Mouse (Mus musculus): Measurements from ENCODE around the gene Ppard. TPM values are rescaled to one million over a fixed set of nuclear protein-coding genes. Genes with fewer than 3 reads are reported as not detected.

The Ppard gene
- polyA plus RNA-seq, 1 experiment from 2014 or later = 2.7 TPM

- WGBS = 83% methylated on average over 18 of the region's 18 CpGs
- H3K27me3 ChIP-seq (ENCODE audit: control insufficient read depth, insufficient read depth, low read length) = no peaks in the 10 kb centered on the region
- DNase-seq (ENCODE audit: low spot score) (no peak), ATAC-seq (ENCODE audit: insufficient number of reproducible peaks, low FRiP score, low TSS enrichment, low read depth) (no peak)
- H3K4me3 ChIP-seq (ENCODE audit: low read depth, low read length) = no peak overlapping the region
- no peak overlapping the region for H3K27ac ChIP-seq (replicated peaks; ENCODE audit: low read depth, low read length)
- no peaks in the 10 kb centered on the region; the same call in 1 of the 2 replicates for H3K36me3 ChIP-seq (ENCODE audit: control insufficient read depth, insufficient read depth, low read length)
- no peaks in the 10 kb centered on the region for H3K9me3 ChIP-seq (ENCODE audit: control insufficient read depth, low read length)
- H3K4me2 ChIP-seq (ENCODE audit: low read depth, severe bottlenecking) = no peak overlapping the region
- no peak overlapping the region for H3K9ac ChIP-seq (ENCODE audit: low read length)
- peaks cover 11% of the 10 kb centered on the region for H3K4me1 ChIP-seq (ENCODE audit: control insufficient read depth, insufficient read depth, low read length)
Observed at GRCm38 (mm10) chr17:28231026-28231736, 1.3 kb upstream of the Ppard start.

- Histone ChIP-seq H3K4me3 (ENCODE audit: low read depth, low read length) (peak overlapping the region; percentile 86), H3K36me3 (ENCODE audit: control insufficient read depth, insufficient read depth, low read length) (no peaks in the 10 kb centered on the region; the same call in 1 of the 2 replicates), H3K27me3 (ENCODE audit: control insufficient read depth, insufficient read depth, low read length) (no peaks in the 10 kb centered on the region), H3K9ac (ENCODE audit: low read length) (peak overlapping the region; percentile 88), H3K9me3 (ENCODE audit: control insufficient read depth, low read length) (no peaks in the 10 kb centered on the region), H3K4me1 (ENCODE audit: control insufficient read depth, insufficient read depth, low read length) (peaks cover 9% of the 10 kb centered on the region), H3K4me2 (ENCODE audit: low read depth, severe bottlenecking) (peak overlapping the region; percentile 67), H3K27ac (replicated peaks; ENCODE audit: low read depth, low read length) (peak overlapping the region; percentile 59; the same call in 1 of the 2 replicates)
- 6% methylated on average over 17 of the region's 17 CpGs for WGBS
- no peak for DNase-seq (ENCODE audit: low spot score)
- no peak for ATAC-seq (ENCODE audit: insufficient number of reproducible peaks, low FRiP score, low TSS enrichment, low read depth)
Observed at GRCm38 (mm10) chr17:28233091-28233731, 711 bp downstream of the Ppard start.

DNA sequence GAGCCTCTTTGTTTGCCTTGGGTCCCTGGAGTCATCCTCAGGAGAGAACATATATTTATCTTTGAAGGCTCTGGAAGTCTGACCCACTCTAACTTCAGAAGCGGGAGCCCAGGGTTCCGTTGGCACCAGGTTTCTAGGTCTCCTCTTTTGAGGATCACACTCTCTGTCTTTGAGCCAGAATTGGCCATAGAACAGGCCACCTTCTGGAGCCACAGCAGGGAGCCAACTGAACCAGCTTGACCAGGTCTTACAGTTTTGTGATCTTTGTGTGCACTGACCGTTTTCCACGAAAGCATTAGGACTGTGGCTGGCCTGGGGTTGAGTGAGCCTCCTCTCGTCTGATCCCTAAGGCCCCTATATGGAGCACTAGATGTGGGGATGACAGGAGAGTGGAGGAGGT, 2.1 kb downstream of the Ppard start:
- ATAC-seq (ENCODE audit: insufficient number of reproducible peaks, low FRiP score, low TSS enrichment, low read depth) (no peak), DNase-seq (ENCODE audit: low spot score) (no peak)
- Histone ChIP-seq H3K4me3 (ENCODE audit: low read depth, low read length) (no peak overlapping the region), H3K27ac (replicated peaks; ENCODE audit: low read depth, low read length) (no peak overlapping the region), H3K36me3 (ENCODE audit: control insufficient read depth, insufficient read depth, low read length) (no peaks in the 10 kb centered on the region), H3K4me2 (ENCODE audit: low read depth, severe bottlenecking) (no peak overlapping the region), H3K4me1 (ENCODE audit: control insufficient read depth, insufficient read depth, low read length) (peaks cover 9% of the 10 kb centered on the region), H3K9ac (ENCODE audit: low read length) (no peak overlapping the region), H3K9me3 (ENCODE audit: control insufficient read depth, low read length) (no peaks in the 10 kb centered on the region), H3K27me3 (ENCODE audit: control insufficient read depth, insufficient read depth, low read length) (no peaks in the 10 kb centered on the region)
- 88% methylated on average over 5 of the region's 5 CpGs for WGBS

- Histone ChIP-seq H3K9ac (ENCODE audit: low read length) (no peak overlapping the region), H3K4me3 (ENCODE audit: low read depth, low read length) (no peak overlapping the region), H3K4me1 (ENCODE audit: control insufficient read depth, insufficient read depth, low read length) (peaks cover 9% of the 10 kb centered on the region), H3K27me3 (ENCODE audit: control insufficient read depth, insufficient read depth, low read length) (no peaks in the 10 kb centered on the region), H3K27ac (replicated peaks; ENCODE audit: low read depth, low read length) (no peak overlapping the region), H3K4me2 (ENCODE audit: low read depth, severe bottlenecking) (no peak overlapping the region; the same call in 1 of the 2 replicates), H3K36me3 (ENCODE audit: control insufficient read depth, insufficient read depth, low read length) (no peaks in the 10 kb centered on the region), H3K9me3 (ENCODE audit: control insufficient read depth, low read length) (no peaks in the 10 kb centered on the region)
- 89% methylated on average over 7 of the region's 7 CpGs for WGBS
- ATAC-seq (ENCODE audit: insufficient number of reproducible peaks, low FRiP score, low TSS enrichment, low read depth) (no peak), DNase-seq (ENCODE audit: low spot score) (no peak)
Observed at GRCm38 (mm10) chr17:28235982-28236635, 3.6 kb downstream of the Ppard start.

- Histone ChIP-seq H3K9ac (ENCODE audit: low read length) (no peak overlapping the region), H3K36me3 (ENCODE audit: control insufficient read depth, insufficient read depth, low read length) (no peaks in the 10 kb centered on the region), H3K27me3 (ENCODE audit: control insufficient read depth, insufficient read depth, low read length) (no peaks in the 10 kb centered on the region), H3K9me3 (ENCODE audit: control insufficient read depth, low read length) (no peaks in the 10 kb centered on the region), H3K27ac (replicated peaks; ENCODE audit: low read depth, low read length) (no peak overlapping the region), H3K4me2 (ENCODE audit: low read depth, severe bottlenecking) (no peak overlapping the region; the same call in 1 of the 2 replicates), H3K4me1 (ENCODE audit: control insufficient read depth, insufficient read depth, low read length) (peaks cover 9% of the 10 kb centered on the region), H3K4me3 (ENCODE audit: low read depth, low read length) (no peak overlapping the region)
- DNase-seq (ENCODE audit: low spot score) (no peak), ATAC-seq (ENCODE audit: insufficient number of reproducible peaks, low FRiP score, low TSS enrichment, low read depth) (no peak)
- WGBS = 92% methylated on average over 4 of the region's 4 CpGs
Observed at GRCm38 (mm10) chr17:28236636-28237015, 4.1 kb downstream of the Ppard start.

GRCm38 (mm10) chr17:28237362-28237761, 4.9 kb downstream of the Ppard start:
- WGBS = 85% methylated on average over 5 of the region's 5 CpGs
- no peak overlapping the region for H3K9ac ChIP-seq (ENCODE audit: low read length)
- no peaks in the 10 kb centered on the region for H3K9me3 ChIP-seq (ENCODE audit: control insufficient read depth, low read length)
- no peaks in the 10 kb centered on the region for H3K36me3 ChIP-seq (ENCODE audit: control insufficient read depth, insufficient read depth, low read length)
- DNase-seq (ENCODE audit: low spot score) (no peak), ATAC-seq (ENCODE audit: insufficient number of reproducible peaks, low FRiP score, low TSS enrichment, low read depth) (no peak)
- no peaks in the 10 kb centered on the region for H3K27me3 ChIP-seq (ENCODE audit: control insufficient read depth, insufficient read depth, low read length)
- H3K4me1 ChIP-seq (ENCODE audit: control insufficient read depth, insufficient read depth, low read length) = peaks cover 9% of the 10 kb centered on the region
- H3K4me3 ChIP-seq (ENCODE audit: low read depth, low read length) = no peak overlapping the region
- no peak overlapping the region for H3K27ac ChIP-seq (replicated peaks; ENCODE audit: low read depth, low read length)
- H3K4me2 ChIP-seq (ENCODE audit: low read depth, severe bottlenecking) = no peak overlapping the region

DNA sequence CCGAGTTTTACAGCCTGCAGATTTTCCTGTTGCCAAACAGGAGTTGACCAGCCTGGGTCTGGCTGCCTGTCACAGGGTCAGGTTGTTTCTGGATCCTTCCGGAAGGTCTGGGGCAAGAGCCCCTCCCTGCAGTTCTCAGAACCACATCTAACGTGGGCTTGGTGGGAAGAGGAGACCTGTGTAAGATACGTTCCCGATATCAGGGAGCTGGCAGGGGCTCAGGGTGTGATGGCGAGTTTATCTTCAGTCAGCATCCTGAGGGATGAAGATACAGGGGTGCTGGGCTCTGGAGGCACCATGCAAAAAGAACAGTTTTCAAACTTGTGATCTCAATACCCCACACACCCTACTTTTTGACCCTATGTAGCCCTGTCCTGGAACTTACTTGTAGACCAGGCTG, 5.4 kb downstream of the Ppard start:
- ATAC-seq (ENCODE audit: insufficient number of reproducible peaks, low FRiP score, low TSS enrichment, low read depth) = no peak
- H3K36me3 ChIP-seq (ENCODE audit: control insufficient read depth, insufficient read depth, low read length) = no peaks in the 10 kb centered on the region

DNA sequence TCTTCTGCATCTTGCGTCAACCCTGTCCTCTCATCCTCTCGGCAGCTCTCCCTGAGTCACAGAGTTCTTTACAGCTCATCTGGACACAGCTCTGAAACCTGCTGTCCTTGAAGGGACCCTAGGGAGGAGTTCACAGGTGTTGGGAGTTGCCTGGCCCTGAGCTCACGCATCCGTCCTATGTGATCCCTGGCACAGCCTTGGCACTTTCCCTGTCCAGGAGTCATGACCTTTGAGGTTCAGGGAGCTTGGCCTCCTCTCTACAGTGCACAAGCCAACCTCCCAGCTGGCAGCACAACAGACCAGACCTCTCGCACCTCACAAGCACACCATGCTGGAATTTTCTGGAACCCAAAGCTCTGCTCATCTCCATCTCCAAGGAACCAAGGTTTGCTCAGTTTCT, 8.3 kb downstream of the Ppard start:
- H3K9me3 ChIP-seq (ENCODE audit: control insufficient read depth, low read length) = no peaks in the 10 kb centered on the region
- DNase-seq (ENCODE audit: low spot score) (no peak), ATAC-seq (ENCODE audit: insufficient number of reproducible peaks, low FRiP score, low TSS enrichment, low read depth) (no peak)
- no peaks in the 10 kb centered on the region for H3K36me3 ChIP-seq (ENCODE audit: control insufficient read depth, insufficient read depth, low read length)
- H3K4me1 ChIP-seq (ENCODE audit: control insufficient read depth, insufficient read depth, low read length) = peaks cover 16% of the 10 kb centered on the region
- H3K4me2 ChIP-seq (ENCODE audit: low read depth, severe bottlenecking) = no peak overlapping the region
- H3K4me3 ChIP-seq (ENCODE audit: low read depth, low read length) = no peak overlapping the region
- no peaks in the 10 kb centered on the region for H3K27me3 ChIP-seq (ENCODE audit: control insufficient read depth, insufficient read depth, low read length)
- no peak overlapping the region for H3K9ac ChIP-seq (ENCODE audit: low read length)
- no peak overlapping the region for H3K27ac ChIP-seq (replicated peaks; ENCODE audit: low read depth, low read length)
- WGBS = 94% methylated on average over 5 of the region's 5 CpGs

More for the DNA sequence above, 5.4 kb downstream of the Ppard start:
- Histone ChIP-seq H3K4me1 (ENCODE audit: control insufficient read depth, insufficient read depth, low read length) (peaks cover 9% of the 10 kb centered on the region), H3K27me3 (ENCODE audit: control insufficient read depth, insufficient read depth, low read length) (no peaks in the 10 kb centered on the region), H3K4me2 (ENCODE audit: low read depth, severe bottlenecking) (no peak overlapping the region), H3K27ac (replicated peaks; ENCODE audit: low read depth, low read length) (no peak overlapping the region), H3K4me3 (ENCODE audit: low read depth, low read length) (no peak overlapping the region), H3K9me3 (ENCODE audit: control insufficient read depth, low read length) (no peaks in the 10 kb centered on the region), H3K9ac (ENCODE audit: low read length) (no peak overlapping the region)
- 85% methylated on average over 6 of the region's 6 CpGs for WGBS
- no peak for DNase-seq (ENCODE audit: low spot score)

Data from limb, embryonic 11.5 days (tissue).